Mouse (Mus musculus): Measurements from ENCODE around the gene Padi2. TPM values are rescaled to one million over a fixed set of nuclear protein-coding genes. Genes with fewer than 3 reads are reported as not detected.

Padi2 gene
- polyA plus RNA-seq, 1 experiment, result 25.2 TPM

DNA sequence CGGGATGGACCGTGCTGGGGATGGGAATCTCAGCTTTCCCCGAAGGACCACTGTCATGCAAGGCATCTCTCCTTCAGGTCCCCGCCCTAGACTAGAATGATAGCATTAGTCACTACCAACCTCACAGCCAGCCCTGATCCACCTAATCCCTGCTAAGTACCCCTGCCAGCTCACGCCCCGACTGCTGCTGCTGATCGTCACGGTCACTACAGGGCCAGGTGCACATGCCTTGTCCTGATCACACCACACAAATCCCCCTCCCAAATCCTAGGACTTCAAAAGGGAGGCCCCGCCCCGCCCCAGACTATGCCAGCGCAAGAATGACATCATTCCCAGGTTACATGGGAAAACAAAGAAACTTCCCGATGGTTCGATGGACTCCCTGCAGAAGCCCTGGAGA is 24.4 kb upstream of the Padi2 start:
- H3K4me1 ChIP-seq (ENCODE audit: control insufficient read depth, insufficient read depth, low read length), result no peaks in the 10 kb centered on the region
- no peak for TF ChIP-seq CTCF (IDR thresholded peaks at IDR 0.05; ENCODE audit: borderline replicate concordance, insufficient read depth, low read depth, low read length)
- TF ChIP-seq POLR2A (IDR thresholded peaks at IDR 0.05; ENCODE audit: borderline replicate concordance, insufficient read depth, low read length), result no peak
- WGBS, result 93% methylated on average over 13 of the region's 13 CpGs
- no peak overlapping the region for H3K27ac ChIP-seq (ENCODE audit: insufficient read depth, low read length)
- DNase-seq, result no peak
- H3K27me3 ChIP-seq (ENCODE audit: control insufficient read depth, insufficient read depth, low read length), result no peaks in the 10 kb centered on the region
- no peak overlapping the region for H3K4me3 ChIP-seq (replicated peaks; ENCODE audit: insufficient read depth, low read depth, low read length)

DNA sequence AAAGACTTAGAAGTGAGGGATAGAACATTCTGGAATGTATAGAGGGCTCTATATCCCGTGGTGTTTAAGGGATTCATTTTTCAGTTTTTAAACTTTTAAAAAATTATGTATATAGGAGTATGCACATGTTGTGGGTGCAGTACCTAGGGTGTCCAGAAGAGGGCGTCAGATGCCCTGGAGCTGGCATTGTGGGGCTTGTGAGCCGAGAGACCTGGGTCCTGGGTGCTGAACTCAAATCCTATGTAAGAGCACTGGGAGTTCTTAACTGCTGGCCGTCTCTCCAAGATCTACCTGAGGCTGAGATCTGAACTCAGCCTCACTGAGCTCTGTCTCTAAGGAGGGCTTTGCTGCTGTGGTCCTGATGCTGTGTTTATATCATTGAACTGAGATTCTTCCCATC is 23.8 kb upstream of the Padi2 start:
- Histone ChIP-seq H3K4me1 (ENCODE audit: control insufficient read depth, insufficient read depth, low read length) (no peaks in the 10 kb centered on the region), H3K27ac (ENCODE audit: insufficient read depth, low read length) (no peak overlapping the region), H3K27me3 (ENCODE audit: control insufficient read depth, insufficient read depth, low read length) (no peaks in the 10 kb centered on the region), H3K4me3 (replicated peaks; ENCODE audit: insufficient read depth, low read depth, low read length) (no peak overlapping the region)
- 66% methylated on average over 4 of the region's 4 CpGs for WGBS
- DNase-seq, result no peak
- TF ChIP-seq POLR2A (IDR thresholded peaks at IDR 0.05; ENCODE audit: borderline replicate concordance, insufficient read depth, low read length) (no peak), CTCF (IDR thresholded peaks at IDR 0.05; ENCODE audit: borderline replicate concordance, insufficient read depth, low read depth, low read length) (no peak)

GRCm38 (mm10) chr4:140882981-140883380 is 23.2 kb upstream of the Padi2 start:
- Histone ChIP-seq H3K4me1 (ENCODE audit: control insufficient read depth, insufficient read depth, low read length) (no peaks in the 10 kb centered on the region), H3K27ac (ENCODE audit: insufficient read depth, low read length) (no peak overlapping the region), H3K4me3 (replicated peaks; ENCODE audit: insufficient read depth, low read depth, low read length) (no peak overlapping the region), H3K27me3 (ENCODE audit: control insufficient read depth, insufficient read depth, low read length) (no peaks in the 10 kb centered on the region)
- DNase-seq, result no peak
- 99% methylated on average over 3 of the region's 3 CpGs for WGBS
- TF ChIP-seq POLR2A (IDR thresholded peaks at IDR 0.05; ENCODE audit: borderline replicate concordance, insufficient read depth, low read length) (no peak), CTCF (IDR thresholded peaks at IDR 0.05; ENCODE audit: borderline replicate concordance, insufficient read depth, low read depth, low read length) (no peak)

- no peak for TF ChIP-seq CTCF (IDR thresholded peaks at IDR 0.05; ENCODE audit: borderline replicate concordance, insufficient read depth, low read depth, low read length)
- TF ChIP-seq POLR2A (IDR thresholded peaks at IDR 0.05; ENCODE audit: borderline replicate concordance, insufficient read depth, low read length), result no peak
- no peak for DNase-seq
- WGBS, result 31% methylated on average over 4 of the region's 4 CpGs
- H3K4me1 ChIP-seq (ENCODE audit: control insufficient read depth, insufficient read depth, low read length), result no peaks in the 10 kb centered on the region
- H3K4me3 ChIP-seq (replicated peaks; ENCODE audit: insufficient read depth, low read depth, low read length), result no peak overlapping the region
- H3K27ac ChIP-seq (ENCODE audit: insufficient read depth, low read length), result no peak overlapping the region
- no peaks in the 10 kb centered on the region for H3K27me3 ChIP-seq (ENCODE audit: control insufficient read depth, insufficient read depth, low read length)
These were observed 22.3 kb upstream of the Padi2 start for GRCm38 (mm10) chr4:140883852-140884251.

DNA sequence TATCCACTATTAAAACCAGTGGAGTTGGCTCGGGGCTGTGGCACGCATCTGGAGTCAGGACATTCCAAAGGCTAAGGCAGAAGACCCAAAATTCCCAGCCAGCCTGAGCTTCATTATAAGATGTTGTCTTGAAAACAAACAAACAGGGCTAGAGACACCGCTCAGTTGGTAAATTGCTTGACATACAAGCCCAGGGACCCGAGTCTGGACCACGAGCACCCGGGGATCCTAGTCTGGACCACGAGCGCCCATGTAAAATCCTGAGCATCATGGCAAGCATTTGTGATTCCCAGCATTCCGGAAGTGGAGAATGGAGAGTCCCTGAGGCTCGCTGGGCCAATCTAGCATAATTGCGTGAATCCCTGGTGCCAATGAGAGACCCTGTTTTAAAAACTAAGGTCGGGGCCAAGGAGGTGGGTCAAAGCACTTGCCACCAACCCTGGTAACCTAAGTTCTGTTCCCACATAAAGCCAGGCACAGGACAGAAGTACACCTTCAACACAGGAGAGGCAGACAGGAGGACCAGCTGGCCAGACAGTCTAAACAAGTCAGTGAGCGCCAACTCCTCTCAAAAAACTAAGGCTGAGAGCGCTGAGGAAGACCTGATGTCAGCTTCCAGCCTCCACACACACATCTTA is 14.5 kb upstream of the Padi2 start:
- Histone ChIP-seq H3K27me3 (ENCODE audit: control insufficient read depth, insufficient read depth, low read length) (no peaks in the 10 kb centered on the region; the same call in 1 of the 2 replicates), H3K27ac (ENCODE audit: insufficient read depth, low read length) (no peak overlapping the region), H3K4me3 (replicated peaks; ENCODE audit: insufficient read depth, low read depth, low read length) (no peak overlapping the region), H3K4me1 (ENCODE audit: control insufficient read depth, insufficient read depth, low read length) (no peaks in the 10 kb centered on the region)
- 92% methylated on average over 14 of the region's 14 CpGs for WGBS
- TF ChIP-seq POLR2A (IDR thresholded peaks at IDR 0.05; ENCODE audit: borderline replicate concordance, insufficient read depth, low read length), result no peak
- no peak for TF ChIP-seq CTCF (IDR thresholded peaks at IDR 0.05; ENCODE audit: borderline replicate concordance, insufficient read depth, low read depth, low read length)
- DNase-seq, result no peak

DNA sequence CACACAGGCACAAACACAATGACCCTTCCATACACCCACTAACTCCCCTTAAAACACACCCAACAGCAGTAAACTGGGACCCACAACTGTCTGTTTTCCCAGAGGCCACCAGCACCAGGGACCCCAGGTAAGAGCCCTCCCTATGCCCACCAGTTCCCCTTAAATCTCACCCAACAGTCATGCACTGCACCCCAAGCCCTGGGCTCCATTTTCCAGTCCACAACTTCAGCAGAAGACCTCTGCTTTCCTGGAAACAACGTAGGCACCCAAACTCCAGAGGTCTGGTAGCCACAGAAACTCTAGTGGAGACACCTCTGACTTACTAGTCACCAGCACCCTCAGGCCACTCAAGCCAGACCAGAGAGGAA is 14.0 kb upstream of the Padi2 start:
- no peak for DNase-seq
- no peak for TF ChIP-seq POLR2A (IDR thresholded peaks at IDR 0.05; ENCODE audit: borderline replicate concordance, insufficient read depth, low read length)
- no peak for TF ChIP-seq CTCF (IDR thresholded peaks at IDR 0.05; ENCODE audit: borderline replicate concordance, insufficient read depth, low read depth, low read length)
- Histone ChIP-seq H3K27me3 (ENCODE audit: control insufficient read depth, insufficient read depth, low read length) (no peaks in the 10 kb centered on the region; the same call in 1 of the 2 replicates), H3K4me3 (replicated peaks; ENCODE audit: insufficient read depth, low read depth, low read length) (no peak overlapping the region), H3K27ac (ENCODE audit: insufficient read depth, low read length) (no peak overlapping the region), H3K4me1 (ENCODE audit: control insufficient read depth, insufficient read depth, low read length) (no peaks in the 10 kb centered on the region)
- 60% methylated on average over 1 of the region's 1 CpGs for WGBS

GRCm38 (mm10) chr4:140904776-140905425 is 1.2 kb upstream of the Padi2 start:
- Histone ChIP-seq H3K27me3 (ENCODE audit: control insufficient read depth, insufficient read depth, low read length) (no peaks in the 10 kb centered on the region), H3K4me1 (ENCODE audit: control insufficient read depth, insufficient read depth, low read length) (no peaks in the 10 kb centered on the region), H3K4me3 (replicated peaks; ENCODE audit: insufficient read depth, low read depth, low read length) (no peak overlapping the region), H3K27ac (ENCODE audit: insufficient read depth, low read length) (no peak overlapping the region)
- no peak for TF ChIP-seq POLR2A (IDR thresholded peaks at IDR 0.05; ENCODE audit: borderline replicate concordance, insufficient read depth, low read length)
- no peak for TF ChIP-seq CTCF (IDR thresholded peaks at IDR 0.05; ENCODE audit: borderline replicate concordance, insufficient read depth, low read depth, low read length)
- 39% methylated on average over 14 of the region's 14 CpGs for WGBS
- DNase-seq, result no peak

DNA sequence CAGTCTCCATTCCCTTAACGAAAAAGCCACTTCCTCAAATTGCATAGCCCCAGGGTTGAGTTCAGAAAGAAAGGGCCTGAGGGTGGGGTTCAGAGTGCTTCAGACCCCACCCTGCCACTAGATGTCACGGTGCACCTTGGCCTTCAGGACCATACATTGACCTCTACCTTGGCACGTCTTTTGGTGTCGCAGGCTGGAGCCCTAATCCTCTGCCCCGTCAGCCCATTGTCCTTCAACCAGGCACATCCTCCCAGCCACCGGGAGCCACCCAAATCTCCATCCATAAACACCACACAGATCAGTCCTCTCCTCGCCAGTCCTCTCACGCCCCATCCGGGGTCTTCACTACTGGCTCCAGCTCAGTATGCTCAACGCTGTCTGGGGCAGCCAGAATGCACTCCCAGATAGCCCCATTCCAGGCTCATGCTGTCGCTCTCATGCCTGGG is 695 bp upstream of the Padi2 start:
- H3K27ac ChIP-seq (ENCODE audit: insufficient read depth, low read length), result no peak overlapping the region
- DNase-seq, result no peak
- no peaks in the 10 kb centered on the region for H3K27me3 ChIP-seq (ENCODE audit: control insufficient read depth, insufficient read depth, low read length)
- no peak for TF ChIP-seq CTCF (IDR thresholded peaks at IDR 0.05; ENCODE audit: borderline replicate concordance, insufficient read depth, low read depth, low read length)
- TF ChIP-seq POLR2A (IDR thresholded peaks at IDR 0.05; ENCODE audit: borderline replicate concordance, insufficient read depth, low read length), result no peak
- WGBS, result 16% methylated on average over 11 of the region's 11 CpGs
- H3K4me1 ChIP-seq (ENCODE audit: control insufficient read depth, insufficient read depth, low read length), result no peaks in the 10 kb centered on the region
- H3K4me3 ChIP-seq (replicated peaks; ENCODE audit: insufficient read depth, low read depth, low read length), result no peak overlapping the region

Data from cerebellum, adult 2 months (tissue).